Mouse (Mus musculus) limb, embryonic 11.5 days (tissue): Measurements from ENCODE around the gene Shank2. TPM values are rescaled to one million over a fixed set of nuclear protein-coding genes. Genes with fewer than 3 reads are reported as not detected.
A peak's percentile ranks its signal among the peaks of the same experiment; 100 is the strongest.

ENCODE experiments used
- ATAC-seq: fragments of 200-750 bp; cut with Nextera tagmentation; 2 replicates; pipeline ENCODE4 v1.8.0; 2017; ENCODE audit warnings: low read depth; ENCODE audit not compliant: insufficient number of reproducible peaks, low FRiP score, low TSS enrichment
- DNase-seq: peaks from one replicate; pipeline ENCODE4 v3.0.0-alpha.2; 2015; ENCODE audit warnings: low spot score
- H3K27ac ChIP-seq: fragments of 300-500 bp; sonication (generic); replicated peaks from 2 replicates; pipeline ENCODE4 v1.5.1; 2014; ENCODE audit warnings: low read depth, mild to moderate bottlenecking, low read length
- H3K27me3 ChIP-seq: fragments of 300-500 bp; sonication (generic); 2 replicates; pipeline ENCODE4 v1.6.1; 2014; ENCODE audit warnings: mild to moderate bottlenecking, low read length, mixed read lengths; ENCODE audit not compliant: control insufficient read depth, insufficient read depth
- H3K36me3 ChIP-seq: fragments of 300-500 bp; sonication (generic); 2 replicates; pipeline ENCODE4 v1.6.1; 2014; ENCODE audit warnings: mild to moderate bottlenecking, low read length, moderate library complexity, mixed read lengths; ENCODE audit not compliant: control insufficient read depth, insufficient read depth
- H3K4me1 ChIP-seq: fragments of 300-500 bp; sonication (generic); 2 replicates; pipeline ENCODE4 v1.6.1; 2014; ENCODE audit warnings: low read length, mixed read lengths; ENCODE audit not compliant: control insufficient read depth, insufficient read depth
- H3K4me2 ChIP-seq: fragments of 300-500 bp; sonication (generic); 2 replicates; pipeline ENCODE4 v1.6.1; 2014; ENCODE audit warnings: low read depth, mild to moderate bottlenecking, moderate library complexity; ENCODE audit not compliant: severe bottlenecking
- H3K4me3 ChIP-seq: fragments of 300-500 bp; sonication (generic); 2 replicates; pipeline ENCODE4 v1.5.1; 2014; ENCODE audit warnings: low read depth, low read length
- H3K9ac ChIP-seq: fragments of 300-500 bp; sonication (generic); 2 replicates; pipeline ENCODE4 v1.6.1; 2014; ENCODE audit warnings: mild to moderate bottlenecking, low read length
- H3K9me3 ChIP-seq: fragments of 300-500 bp; sonication (generic); 2 replicates; pipeline ENCODE4 v1.6.1; 2016; ENCODE audit warnings: low read length; ENCODE audit not compliant: control insufficient read depth
- WGBS: fragments of 180-500 bp; shearing (Covaris S2); extraction: QIAGEN DNeasy Blood & Tissue Kit; methylation state at CpG from one replicate; pipeline ENCODE4 v1.1.7; 2014; 5-methylcytosine and 5-hydroxymethylcytosine counted together
- polyA plus RNA-seq: library from polyadenylated mRNA; unstranded; fragments of >200 nt; fragmentation: Nextera tagmentation; extraction: Ambion mirVana; gene quantifications from 2 replicates; pipeline ENCODE4 v1.2.1, GENCODE M21; 2014

The Shank2 gene
- polyA plus RNA-seq, 1 experiment from 2014 or later, result 0.68 TPM

GRCm38 (mm10) chr7:144458881-144459280 lies 457.2 kb downstream of the Shank2 start:
- H3K9ac ChIP-seq, result no peak overlapping the region
- no peaks in the 10 kb centered on the region for H3K27me3 ChIP-seq
- H3K4me2 ChIP-seq, result no peak overlapping the region
- no peak for DNase-seq
- no peaks in the 10 kb centered on the region for H3K9me3 ChIP-seq
- no peak overlapping the region for H3K4me3 ChIP-seq
- 89% methylated on average over 1 of the region's 1 CpGs for WGBS
- ATAC-seq, result no peak
- no peak overlapping the region for H3K27ac ChIP-seq
- H3K36me3 ChIP-seq, result peaks cover 69% of the 10 kb centered on the region
- peaks cover 2% of the 10 kb centered on the region; the same call in 1 of the 2 replicates for H3K4me1 ChIP-seq

- WGBS, result 91% methylated on average over 6 of the region's 6 CpGs
- DNase-seq (no peak), ATAC-seq (no peak)
- Histone ChIP-seq H3K36me3 (peaks cover 51% of the 10 kb centered on the region), H3K9ac (no peak overlapping the region), H3K4me2 (no peak overlapping the region), H3K4me3 (no peak overlapping the region), H3K27ac (no peak overlapping the region), H3K27me3 (no peaks in the 10 kb centered on the region), H3K9me3 (no peaks in the 10 kb centered on the region), H3K4me1 (peaks cover 2% of the 10 kb centered on the region; the same call in 1 of the 2 replicates)
Measured at GRCm38 (mm10) chr7:144461246-144461902, 459.6 kb downstream of the Shank2 start.

GRCm38 (mm10) chr7:144462577-144462976 lies 460.8 kb downstream of the Shank2 start:
- WGBS, result 91% methylated on average over 7 of the region's 7 CpGs
- H3K9ac ChIP-seq, result no peak overlapping the region
- H3K4me1 ChIP-seq, result no peaks in the 10 kb centered on the region
- DNase-seq, result no peak
- no peak overlapping the region for H3K27ac ChIP-seq
- H3K4me3 ChIP-seq, result no peak overlapping the region
- no peak overlapping the region for H3K4me2 ChIP-seq
- no peaks in the 10 kb centered on the region for H3K27me3 ChIP-seq
- peaks cover 42% of the 10 kb centered on the region for H3K36me3 ChIP-seq
- no peak for ATAC-seq
- no peaks in the 10 kb centered on the region for H3K9me3 ChIP-seq

- Histone ChIP-seq H3K9me3 (no peaks in the 10 kb centered on the region), H3K4me1 (peaks cover 9% of the 10 kb centered on the region; the same call in 1 of the 2 replicates), H3K4me2 (no peak overlapping the region), H3K36me3 (peaks cover 2% of the 10 kb centered on the region; the same call in 1 of the 2 replicates), H3K27ac (no peak overlapping the region), H3K9ac (no peak overlapping the region), H3K27me3 (no peaks in the 10 kb centered on the region), H3K4me3 (no peak overlapping the region)
- DNase-seq (no peak), ATAC-seq (no peak)
- WGBS, result 75% methylated on average over 5 of the region's 5 CpGs
Measured at GRCm38 (mm10) chr7:144468741-144469140, 467.0 kb downstream of the Shank2 start.

GRCm38 (mm10) chr7:144469181-144469641 lies 467.5 kb downstream of the Shank2 start:
- Histone ChIP-seq H3K4me2 (peak overlapping the region; percentile 66), H3K4me3 (peak overlapping the region; percentile 95), H3K36me3 (peaks cover 2% of the 10 kb centered on the region; the same call in 1 of the 2 replicates), H3K9me3 (no peaks in the 10 kb centered on the region), H3K27ac (no peak overlapping the region), H3K4me1 (peaks cover 9% of the 10 kb centered on the region; the same call in 1 of the 2 replicates), H3K9ac (0 out of 2 replicates have a peak overlapping the region, but pooled peaks have one; percentile 17), H3K27me3 (no peaks in the 10 kb centered on the region)
- WGBS, result 28% methylated on average over 4 of the region's 4 CpGs
- DNase-seq (no peak), ATAC-seq (no peak)

GRCm38 (mm10) chr7:144469908-144470544 lies 468.3 kb downstream of the Shank2 start:
- peak overlapping the region; percentile 66 for H3K4me2 ChIP-seq
- 0 out of 2 replicates have a peak overlapping the region, but pooled peaks have one; percentile 36 for H3K27ac ChIP-seq
- peaks cover 2% of the 10 kb centered on the region; the same call in 1 of the 2 replicates for H3K36me3 ChIP-seq
- 2% methylated on average over 31 of the region's 31 CpGs for WGBS
- H3K9me3 ChIP-seq, result no peaks in the 10 kb centered on the region
- no peaks in the 10 kb centered on the region for H3K27me3 ChIP-seq
- peak; percentile 23; the same call in 1 of the 2 replicates for ATAC-seq
- peak overlapping the region; percentile 90 for H3K9ac ChIP-seq
- no peak for DNase-seq
- peak overlapping the region; percentile 95 for H3K4me3 ChIP-seq
- peaks cover 9% of the 10 kb centered on the region; the same call in 1 of the 2 replicates for H3K4me1 ChIP-seq

- DNase-seq (peak; percentile 93), ATAC-seq (peak; percentile 88)
- peak within 1 kb of the TSS; percentile 66 for H3K4me2 ChIP-seq
Measured at GRCm38 (mm10) chr7:144470545-144471059, 468.9 kb downstream of the Shank2 start, which contains the start of gene Cttn. Gene Cttn, minus strand, starts transcription at chr7:144471009.

GRCm38 (mm10) chr7:144471103-144471502 lies 469.4 kb downstream of the Shank2 start:
- DNase-seq (no peak), ATAC-seq (no peak)
- Histone ChIP-seq H3K9me3 (no peaks in the 10 kb centered on the region), H3K4me2 (peak overlapping the region; percentile 66), H3K27ac (no peak overlapping the region), H3K36me3 (no peaks in the 10 kb centered on the region; the same call in 1 of the 2 replicates), H3K4me3 (peak overlapping the region; percentile 95), H3K9ac (peak overlapping the region; percentile 90), H3K4me1 (peaks cover 9% of the 10 kb centered on the region; the same call in 1 of the 2 replicates), H3K27me3 (no peaks in the 10 kb centered on the region)
- WGBS, result 86% methylated on average over 2 of the region's 2 CpGs

More at GRCm38 (mm10) chr7:144470545-144471059, 468.9 kb downstream of the Shank2 start, which contains the start of gene Cttn:
- peaks cover 9% of the 10 kb centered on the region; the same call in 1 of the 2 replicates for H3K4me1 ChIP-seq
- no peaks in the 10 kb centered on the region for H3K9me3 ChIP-seq
- under 1% methylated on average over 29 of the region's 30 CpGs for WGBS
- H3K27me3 ChIP-seq, result no peaks in the 10 kb centered on the region
- H3K27ac ChIP-seq, result 0 out of 2 replicates have a peak within 1 kb of the TSS, but pooled peaks have one; percentile 36
- H3K9ac ChIP-seq, result peak within 1 kb of the TSS; percentile 90
- H3K36me3 ChIP-seq, result no peaks in the 10 kb centered on the region; the same call in 1 of the 2 replicates
- H3K4me3 ChIP-seq, result peak within 1 kb of the TSS; percentile 95
